Mouse (Mus musculus) bone marrow, adult 2 months (tissue): ENCODE results near the gene Tardbp.
A peak's percentile ranks its signal among the peaks of the same experiment; 100 is the strongest.

ENCODE experiments used
- CTCF ChIP-seq: fragments of 200-500 bp; IDR thresholded peaks from 2 replicates; pipeline ENCODE4 v1.5.1; 2011; ENCODE audit warnings: low read length, control low read depth; ENCODE audit not compliant: control insufficient read depth, insufficient read depth
- POLR2A ChIP-seq: fragments of 200-500 bp; IDR thresholded peaks from 2 replicates; pipeline ENCODE4 v1.6.1; 2011; ENCODE audit warnings: low read depth, mild to moderate bottlenecking, control low read depth, low read length, borderline replicate concordance; ENCODE audit not compliant: control insufficient read depth

DNA sequence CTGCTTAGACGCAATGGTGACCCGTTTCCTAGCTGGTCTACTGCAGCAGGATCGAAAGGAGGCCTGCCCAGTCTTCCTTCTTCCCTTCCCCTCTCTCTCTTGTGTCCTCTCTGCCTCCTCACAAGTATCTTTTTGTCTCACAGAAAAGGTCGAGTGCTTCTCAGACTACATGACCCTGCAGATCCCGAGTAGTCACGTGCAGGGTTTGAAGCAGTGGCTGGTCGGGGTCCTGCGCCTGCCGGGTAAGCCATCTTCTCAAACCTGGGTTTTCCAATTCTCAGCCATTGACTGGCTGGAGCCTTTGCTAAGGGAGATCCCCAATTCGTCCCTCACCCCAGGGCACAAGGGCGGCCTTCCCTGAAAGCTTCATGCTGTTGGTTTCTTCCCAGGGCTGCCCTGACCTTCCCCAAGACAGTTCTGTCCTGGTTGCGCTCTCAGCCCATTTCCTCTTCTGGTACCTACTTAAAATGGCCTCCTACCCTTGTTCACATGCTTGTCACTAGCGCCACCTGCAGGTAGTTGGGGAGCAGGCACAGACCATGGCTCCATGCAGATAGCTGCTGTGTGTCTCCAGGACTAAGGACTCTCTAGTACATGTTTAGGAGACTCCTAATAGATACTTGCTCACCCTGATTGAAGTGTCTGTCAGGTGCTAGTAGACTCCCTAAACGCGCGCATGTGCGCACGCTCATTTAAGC, 28.0 kb upstream of the Tardbp start:
- TF ChIP-seq POLR2A (no peak), CTCF (peak; percentile 59)
